ENCODE assay signal across 8 mouse cellular contexts in genomic region chr2:117342547-117343239, GRCm38 (mm10). TPM values are rescaled to one million over a fixed set of nuclear protein-coding genes. Genes with fewer than 3 reads are reported as not detected.
DNase-seq lines count a peak whose midpoint lies in the region; ATAC-seq lines count a peak whose summit lies in the region.

Gene Rasgrp1 (minus strand): TSS chr2:117343001.

- H3K27ac ChIP-seq in forebrain, embryonic 11.5 days (ENCODE audit: low read depth, low read length), result no peak within 1 kb of the TSS
- H3K27ac ChIP-seq in lung, embryonic 15.5 days, result no peak within 1 kb of the TSS
- H3K27ac ChIP-seq in neural tube, embryonic 15.5 days (replicated peaks), result no peak within 1 kb of the TSS

- peaks cover 4% of the 10 kb centered on the region for H3K27me3 ChIP-seq in forebrain, embryonic 11.5 days (ENCODE audit: control insufficient read depth, insufficient read depth, low read length)
- peaks cover 27% of the 10 kb centered on the region for H3K27me3 ChIP-seq in lung, embryonic 15.5 days
- peaks cover 31% of the 10 kb centered on the region for H3K27me3 ChIP-seq in neural tube, embryonic 15.5 days (replicated peaks)

- peak within 1 kb of the TSS; percentile 94 for H3K4me2 ChIP-seq in forebrain, embryonic 11.5 days (ENCODE audit: low read depth, low read length, severe bottlenecking)
- H3K4me2 ChIP-seq in lung, embryonic 15.5 days, result peak within 1 kb of the TSS; percentile 91
- peak within 1 kb of the TSS; percentile 98 for H3K4me2 ChIP-seq in neural tube, embryonic 15.5 days

- peak; percentile 65 to 76 for DNase-seq in left cerebral cortex, adult 18-20 months (ENCODE audit: low spot score in 2 of 2)
- no peak for DNase-seq in left cerebral cortex, adult 11 months (ENCODE audit: low spot score)
- peak; percentile 71 for DNase-seq in forebrain, embryonic 11.5 days (ENCODE audit: low spot score)
- peak; percentile 52 for DNase-seq in layer of hippocampus, adult 9-11 months
- DNase-seq in thymus, postnatal 0 days (ENCODE audit: low spot score), result peak; percentile 93

- H3K4me1 ChIP-seq in forebrain, embryonic 11.5 days (replicated peaks; ENCODE audit: control insufficient read depth, insufficient read depth, low read length), result 0 out of 2 replicates have a peak, but pooled peaks cover 2% of the 10 kb centered on the region
- peaks cover 13% of the 10 kb centered on the region for H3K4me1 ChIP-seq in lung, embryonic 15.5 days
- peaks cover 16% of the 10 kb centered on the region for H3K4me1 ChIP-seq in neural tube, embryonic 15.5 days

- no peaks in the 10 kb centered on the region for H3K36me3 ChIP-seq in forebrain, embryonic 11.5 days (ENCODE audit: control insufficient read depth, insufficient read depth, low read length)
- no peaks in the 10 kb centered on the region for H3K36me3 ChIP-seq in lung, embryonic 15.5 days
- H3K36me3 ChIP-seq in neural tube, embryonic 15.5 days, result no peaks in the 10 kb centered on the region

- ATAC-seq in forebrain, embryonic 11.5 days (replicated peaks; ENCODE audit: low FRiP score), result peak; percentile 80
- peak; percentile 35 to 39; a peak in 3 of 4 replicates for ATAC-seq in hematopoietic stem cell, adult 5-6 weeks (replicated peaks in 1 of 2; ENCODE audit: insufficient read depth in 1 of 2, low FRiP score in 2 of 2, low TSS enrichment in 1 of 2, low read depth in 1 of 2, poor library complexity in 2 of 2, severe bottlenecking in 2 of 2)
- ATAC-seq in lung, embryonic 15.5 days (ENCODE audit: borderline replicate concordance, extremely low read depth, low FRiP score, low TSS enrichment), result peak; percentile 57
- peak; percentile 76 for ATAC-seq in neural tube, embryonic 15.5 days (ENCODE audit: low FRiP score)

- H3K9ac ChIP-seq in forebrain, embryonic 11.5 days (ENCODE audit: low read length), result peak within 1 kb of the TSS; percentile 68
- peak within 1 kb of the TSS; percentile 53 for H3K9ac ChIP-seq in lung, embryonic 15.5 days
- peak within 1 kb of the TSS; percentile 49 for H3K9ac ChIP-seq in neural tube, embryonic 15.5 days (replicated peaks)

- no peaks in the 10 kb centered on the region for H3K9me3 ChIP-seq in forebrain, embryonic 11.5 days (ENCODE audit: control insufficient read depth, low read length)
- H3K9me3 ChIP-seq in lung, embryonic 15.5 days, result no peaks in the 10 kb centered on the region
- no peaks in the 10 kb centered on the region for H3K9me3 ChIP-seq in neural tube, embryonic 15.5 days (replicated peaks)

- WGBS in forebrain, embryonic 11.5 days, result 2% methylated on average over 56 of the region's 56 CpGs
- 1% methylated on average over 56 of the region's 56 CpGs for WGBS in lung, embryonic 15.5 days
- WGBS in neural tube, embryonic 15.5 days, result 2% methylated on average over 53 of the region's 56 CpGs

- H3K4me3 ChIP-seq in forebrain, embryonic 11.5 days (ENCODE audit: low read depth, low read length), result peak within 1 kb of the TSS; percentile 57
- peak within 1 kb of the TSS; percentile 51 for H3K4me3 ChIP-seq in lung, embryonic 15.5 days
- H3K4me3 ChIP-seq in neural tube, embryonic 15.5 days (replicated peaks), result peak within 1 kb of the TSS; percentile 56

RNA-seq across cellular contexts. Expression of gene Rasgrp1, which starts in this region (rescaled TPM):
- 100 to 1,000 TPM; 330 TPM for total RNA-seq in left cerebral cortex, adult 18-20 months (2021)
- 11.7 and 12.2 TPM in 2 replicates for polyA plus RNA-seq in forebrain, embryonic 11.5 days (2014; fragmentation: Nextera tagmentation; extraction: Ambion mirVana)
- 0.50 and 0.99 TPM in 2 replicates for total RNA-seq in hematopoietic stem cell, adult 5-6 weeks (2017)
- 0.98 and 1.8 TPM in 2 replicates for polyA plus RNA-seq in lung, embryonic 15.5 days (2015; fragmentation: Nextera tagmentation; extraction: Ambion mirVana)
- 3.2 and 5.1 TPM in 2 replicates for polyA plus RNA-seq in neural tube, embryonic 15.5 days (2015; fragmentation: Nextera tagmentation; extraction: Ambion mirVana)
- 79.2 and 90.0 TPM in 2 replicates for polyA plus RNA-seq in thymus, postnatal 0 days (2015; fragmentation: Nextera tagmentation; extraction: Ambion mirVana)

Comparison
In these comparisons a context has a peak if more than half of its experiments do, and no peak if none do; other contexts are left out.
1. RNA of gene Rasgrp1 (total RNA-seq): 330 TPM in left cerebral cortex, adult 18-20 months; 0.50 to 0.99 TPM in hematopoietic stem cell, adult 5-6 weeks; every median in the first group is over 100 times any median in the second.
2. Peak in ATAC-seq in hematopoietic stem cell, adult 5-6 weeks; RNA of the gene not detected or under 1 TPM.
3. Peak in every context shown above with its lines, with median percentiles within 50 percentile points of each other: ATAC-seq, H3K4me2 ChIP-seq, H3K4me3 ChIP-seq and H3K9ac ChIP-seq.